Mouse (Mus musculus) cerebellum, adult 9-10 months (tissue): ENCODE measurements around the gene Slc26a10.
A peak's percentile ranks its signal among the peaks of the same experiment; 100 is the strongest.
"Not testable (repeated sequence)": the region's sequence is repeated elsewhere in the genome, so short reads cannot be mapped to it uniquely, and the experiment has no call there.

Experiments
- DNase-seq: peaks from one replicate; pipeline ENCODE4 v3.0.0; 2022

The Slc26a10 gene

DNA sequence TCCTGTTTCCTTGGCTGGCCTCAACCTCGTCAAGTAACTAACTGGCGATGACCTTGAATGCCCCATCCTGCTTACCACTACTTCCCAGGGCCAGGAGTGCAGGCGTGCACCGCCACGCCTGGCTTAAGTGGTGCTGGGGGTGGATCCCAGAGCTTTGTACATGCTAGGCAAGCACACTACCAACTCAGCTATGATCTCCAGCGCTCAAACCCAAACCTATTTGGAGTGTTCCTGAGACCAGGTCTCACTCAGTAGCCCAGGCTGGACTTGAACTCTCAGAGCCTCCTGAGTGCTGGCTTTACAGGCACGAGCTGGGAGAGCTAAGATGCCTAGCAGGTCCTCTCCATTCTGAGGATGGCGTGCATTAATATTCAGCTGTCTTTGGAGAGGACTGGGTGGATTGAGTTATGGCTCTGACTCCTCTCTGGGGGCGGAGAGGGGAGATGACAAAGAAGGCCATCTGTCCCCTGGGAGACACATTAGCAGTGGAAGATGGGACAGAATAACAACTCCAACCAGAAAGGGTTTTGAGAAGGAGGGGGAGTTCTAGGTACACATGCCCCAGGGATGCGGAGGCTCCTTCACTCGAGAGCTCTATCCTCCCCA lies 17.2 kb upstream of the Slc26a10 start:
- no peak for DNase-seq

DNA sequence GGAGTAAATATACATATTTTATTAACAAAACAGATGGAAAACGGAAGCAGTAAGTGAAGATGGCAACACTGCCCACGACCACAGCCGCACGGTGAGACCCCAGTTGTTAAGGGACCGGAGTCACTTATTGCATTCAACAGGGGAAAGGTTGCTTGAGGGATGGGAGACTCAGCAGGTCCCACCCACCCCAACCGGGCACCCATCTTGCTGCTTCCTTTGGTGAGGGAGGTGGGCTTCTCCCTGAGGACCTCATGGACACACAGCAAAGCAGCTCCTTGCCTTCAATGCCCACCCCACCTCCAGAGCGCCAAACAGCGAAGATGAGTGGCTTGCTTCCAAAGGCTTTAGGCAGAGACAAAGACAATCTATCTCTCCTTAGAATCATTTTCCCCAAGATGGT lies 16.7 kb upstream of the Slc26a10 start:
- no peak for DNase-seq

DNA sequence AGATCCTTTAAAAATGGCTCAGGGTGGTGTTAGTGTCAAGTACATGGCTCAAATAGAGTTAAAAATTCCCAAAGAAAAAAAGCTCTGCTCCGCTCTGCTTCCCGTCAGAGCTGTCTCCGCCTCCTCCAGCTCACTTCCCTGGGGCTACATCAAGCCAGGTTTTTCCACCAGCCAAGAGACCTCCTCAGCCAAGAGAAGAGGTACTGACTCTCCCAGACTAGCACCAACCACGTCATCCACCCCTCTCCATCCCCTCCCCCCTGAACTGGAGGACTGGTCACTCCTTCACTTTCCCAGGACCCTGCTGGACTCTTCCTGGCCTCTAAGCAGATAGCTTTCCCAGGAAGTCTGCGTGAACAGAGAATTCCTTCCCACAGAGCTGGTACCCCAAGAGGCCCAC lies 15.9 kb upstream of the Slc26a10 start:
- DNase-seq, result peak; percentile 76

DNA sequence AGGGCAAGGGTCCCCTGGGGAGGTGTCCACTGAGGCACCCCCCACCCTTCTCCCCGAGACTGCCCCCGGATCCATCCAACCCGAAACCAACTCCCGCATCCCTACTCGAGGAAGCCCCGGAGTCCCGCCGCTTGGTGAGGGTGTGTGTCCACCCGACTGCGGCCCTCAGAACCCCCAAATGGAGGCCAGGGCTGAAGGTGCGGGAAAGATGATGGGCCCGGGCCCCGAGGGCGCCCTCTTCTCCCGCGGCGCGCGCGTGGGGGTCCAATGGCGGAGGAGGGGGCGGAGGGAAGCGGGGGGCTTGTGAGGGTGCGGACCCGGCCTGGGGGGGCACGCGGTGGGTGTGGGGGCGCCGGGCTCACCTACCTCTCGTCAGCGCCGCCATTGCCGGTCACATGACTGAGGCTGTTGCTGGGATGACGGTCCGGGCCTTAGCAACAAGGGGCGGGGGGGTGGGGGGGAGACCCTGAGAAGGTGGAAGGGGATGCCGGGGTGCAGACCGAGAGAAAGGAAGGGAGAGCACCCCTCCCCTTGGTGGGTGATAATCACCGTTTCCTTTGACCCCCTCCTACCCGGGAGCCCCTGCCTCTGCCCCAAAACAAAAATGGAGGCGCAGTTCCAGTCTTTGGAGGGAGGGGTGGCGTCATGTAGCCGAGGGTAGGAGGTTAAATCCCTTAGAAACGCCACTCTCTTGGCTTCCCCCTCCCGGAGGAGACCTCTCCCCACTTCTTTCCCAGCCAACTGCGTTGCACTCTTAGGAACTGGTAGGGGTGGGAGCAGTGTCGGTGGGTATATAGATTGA lies 15.1 kb upstream of the Slc26a10 start, which contains the start of gene Dtx3:
Dtx3 (minus strand) TSS at position 401 of the 802 bp plus-strand sequence.
- no peak for DNase-seq

DNA sequence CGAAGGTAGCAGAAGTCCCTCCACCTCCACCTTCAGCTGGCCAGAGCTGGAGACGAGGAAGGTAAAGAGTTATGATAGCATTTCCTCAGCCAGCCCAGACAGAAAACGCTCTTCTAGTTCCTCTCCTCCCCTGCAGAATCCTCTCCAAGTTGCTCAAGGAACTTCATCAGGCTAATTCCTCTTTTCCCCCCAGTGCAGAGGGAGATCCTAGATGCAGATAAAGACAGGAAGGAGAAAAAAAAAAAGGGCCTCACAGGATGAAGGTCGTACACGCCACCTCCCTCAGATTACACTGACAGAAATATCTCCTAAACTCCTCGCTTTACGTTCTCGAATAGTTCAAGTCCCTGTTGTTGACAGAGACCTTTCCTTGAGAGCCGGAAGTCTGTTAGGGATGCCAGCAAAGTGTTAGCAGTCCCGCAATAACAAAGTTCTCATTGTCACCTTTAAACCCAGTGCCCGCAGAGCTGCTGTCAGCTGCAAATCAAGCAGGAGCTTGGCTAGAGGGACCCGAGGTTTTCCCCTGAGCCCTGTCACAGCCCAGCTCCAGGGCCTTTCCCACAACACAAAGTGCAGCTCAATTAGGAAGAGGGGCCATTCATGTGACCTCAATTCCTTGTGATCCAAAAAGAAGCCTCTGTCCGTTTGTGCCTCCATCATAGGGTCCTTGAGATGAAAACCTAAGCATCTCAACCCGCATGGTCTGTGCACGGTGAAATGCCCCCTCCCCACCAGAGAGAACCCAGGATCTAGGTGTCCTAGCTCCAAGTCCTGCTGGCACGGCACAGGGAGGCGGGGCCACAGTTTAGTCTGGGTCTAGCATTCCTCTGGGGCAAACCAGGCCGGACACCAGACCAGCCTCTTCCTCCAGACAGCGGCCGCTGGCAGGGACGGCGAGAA lies 14.2 kb upstream of the Slc26a10 start:
- peak; percentile 78 for DNase-seq

DNA sequence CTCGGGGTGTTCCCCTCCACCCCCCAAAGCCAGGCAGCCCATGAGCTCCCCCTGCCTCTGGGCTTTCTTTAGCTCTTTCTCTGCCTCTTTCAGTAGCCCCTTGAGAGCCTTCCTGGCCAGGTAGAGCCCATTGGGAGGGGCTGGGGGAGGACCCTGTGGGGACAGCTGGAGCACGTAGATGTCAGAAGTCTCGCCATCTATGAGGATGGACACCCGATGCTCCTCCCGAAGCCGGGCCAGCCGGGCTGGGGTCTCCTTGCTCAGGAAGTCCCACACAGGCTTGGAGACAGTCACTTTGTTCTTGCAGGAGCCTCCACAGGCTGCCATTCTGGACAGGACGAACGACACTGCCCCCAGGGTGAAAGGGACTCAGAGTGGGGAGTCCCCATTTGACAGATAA lies 12.6 kb upstream of the Slc26a10 start:
- no peak for DNase-seq

DNA sequence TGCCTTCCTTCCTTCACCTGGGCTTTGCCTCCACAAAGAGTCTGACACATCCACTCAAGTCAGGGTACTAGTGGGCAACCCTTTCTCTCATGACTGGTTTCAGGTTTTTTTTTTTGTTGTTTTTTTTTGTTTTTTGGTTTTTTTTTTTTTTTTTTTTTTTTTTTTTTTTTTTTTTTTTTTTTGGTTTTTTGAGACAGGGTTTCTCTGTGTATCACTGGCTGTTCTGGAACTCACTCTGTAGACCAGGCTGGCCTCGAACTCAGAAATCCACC lies 11.5 kb upstream of the Slc26a10 start:
- not testable (repeated sequence) for DNase-seq

DNA sequence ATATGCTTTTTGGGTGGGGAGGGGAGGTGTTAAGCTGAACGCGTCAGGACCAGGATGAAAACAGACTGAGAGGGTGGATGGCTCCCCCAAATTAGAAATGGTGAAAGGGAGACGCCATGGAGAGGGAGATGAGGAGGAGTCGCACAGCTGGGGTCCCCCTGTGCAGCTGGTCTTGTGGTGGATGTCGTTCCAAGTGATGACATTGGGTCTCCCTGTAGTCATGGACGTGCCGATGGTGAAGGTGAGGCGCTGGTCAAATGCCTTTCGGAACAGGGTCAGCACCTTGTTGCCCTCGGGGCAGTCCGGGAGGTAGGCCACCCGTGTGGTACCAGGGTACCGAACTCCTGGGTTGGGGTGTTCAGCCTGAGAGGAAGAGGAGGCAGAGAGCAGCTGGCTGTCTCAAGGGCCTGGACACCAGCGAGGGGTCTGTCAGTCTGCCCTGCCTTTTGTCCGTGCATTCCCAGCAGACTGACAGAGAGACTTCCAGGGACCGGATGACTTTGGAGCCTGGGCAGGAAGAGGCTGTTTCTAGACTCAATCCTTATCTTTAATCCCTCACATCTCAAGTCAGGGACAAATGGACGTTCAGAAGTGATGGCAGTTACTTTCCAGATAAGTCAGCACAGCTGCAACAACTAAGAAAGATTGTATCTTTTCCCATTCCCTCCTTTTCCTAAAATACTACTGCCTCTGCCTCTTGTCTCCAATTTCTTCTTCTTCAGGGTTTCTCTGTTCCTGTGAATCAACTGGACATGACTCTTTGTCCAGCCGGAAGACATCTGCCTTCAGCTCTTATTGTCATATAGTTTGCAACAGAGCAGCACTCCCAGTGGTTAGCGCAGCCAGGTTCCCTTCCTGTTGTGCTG lies 11.0 kb upstream of the Slc26a10 start:
- no peak for DNase-seq

DNA sequence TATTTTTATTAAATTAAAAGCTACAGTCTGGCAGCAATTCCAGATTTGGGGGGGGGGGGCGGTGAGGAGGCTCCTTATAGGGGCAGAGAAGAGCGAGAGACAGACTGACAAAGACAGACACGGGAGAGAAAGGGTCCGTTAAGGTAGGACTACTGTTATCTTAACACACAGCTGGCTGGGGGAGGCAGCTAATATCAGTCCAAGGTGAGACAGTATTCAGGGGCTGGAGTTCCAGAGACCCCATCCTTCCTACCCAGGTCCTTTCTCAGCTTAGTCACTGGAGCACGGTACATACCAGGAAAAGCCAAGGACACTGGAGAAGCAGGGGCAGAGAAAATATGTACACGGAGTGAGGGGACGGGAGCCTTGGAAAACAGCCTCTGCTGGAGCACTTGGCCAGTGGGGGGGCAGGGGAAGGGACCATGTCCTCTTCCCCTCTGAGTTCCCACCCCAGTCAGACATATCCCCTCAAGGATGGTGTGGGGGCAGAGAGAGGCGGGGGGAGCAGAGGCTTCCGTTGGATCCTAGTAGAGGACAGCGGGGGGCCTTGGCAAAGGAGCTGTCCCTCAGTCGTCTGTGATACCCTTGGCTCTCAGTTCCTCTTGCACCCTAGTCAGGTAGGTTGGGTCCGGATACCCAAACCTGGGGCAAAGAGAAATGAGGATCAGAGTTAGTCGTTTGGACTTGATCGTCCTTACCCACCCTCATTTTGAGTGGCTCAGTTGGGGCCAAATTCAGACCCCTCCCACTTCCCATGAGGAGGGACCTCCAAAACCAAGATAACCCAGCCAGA lies 10.1 kb upstream of the Slc26a10 start:
- DNase-seq, result no peak

DNA sequence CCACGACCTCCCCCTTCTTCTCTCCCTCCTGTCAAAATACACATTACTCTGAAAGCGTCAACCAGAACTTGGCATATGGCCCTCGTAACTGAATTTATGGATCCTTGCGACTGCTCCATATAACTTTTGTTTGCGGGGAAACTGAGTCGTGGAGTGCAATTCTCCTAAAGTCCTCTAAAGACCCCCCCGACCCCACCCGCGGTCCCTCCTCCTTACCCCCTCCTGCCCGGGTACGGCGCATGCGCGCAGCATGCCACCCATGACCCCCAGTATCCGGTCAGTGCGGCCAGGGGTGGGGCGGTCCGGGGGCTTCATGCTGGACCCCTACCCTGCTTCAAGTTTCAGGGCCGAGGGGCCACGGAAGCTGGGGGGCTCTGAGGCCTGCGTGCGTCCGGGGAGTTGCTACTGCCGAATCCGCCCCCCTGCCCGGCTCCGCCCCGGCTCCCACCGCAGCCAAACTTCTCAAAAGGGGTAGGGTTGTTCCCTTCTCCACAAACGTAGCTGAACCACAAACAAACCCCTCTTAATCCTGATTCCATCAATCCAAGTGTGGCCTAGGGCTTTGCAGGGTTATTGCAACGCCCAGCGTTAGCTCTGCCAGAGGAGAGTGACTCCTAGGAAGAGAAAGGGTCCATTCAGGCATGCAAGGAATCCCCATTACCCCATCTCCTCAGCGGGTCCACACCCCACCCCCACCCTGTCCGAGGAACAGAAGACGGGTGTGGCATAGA lies 9.4 kb upstream of the Slc26a10 start, which contains the start of gene Arhgef25:
Arhgef25 (minus strand) TSS at position 433 of the 731 bp plus-strand sequence.
- DNase-seq, result peak; percentile 54

DNA sequence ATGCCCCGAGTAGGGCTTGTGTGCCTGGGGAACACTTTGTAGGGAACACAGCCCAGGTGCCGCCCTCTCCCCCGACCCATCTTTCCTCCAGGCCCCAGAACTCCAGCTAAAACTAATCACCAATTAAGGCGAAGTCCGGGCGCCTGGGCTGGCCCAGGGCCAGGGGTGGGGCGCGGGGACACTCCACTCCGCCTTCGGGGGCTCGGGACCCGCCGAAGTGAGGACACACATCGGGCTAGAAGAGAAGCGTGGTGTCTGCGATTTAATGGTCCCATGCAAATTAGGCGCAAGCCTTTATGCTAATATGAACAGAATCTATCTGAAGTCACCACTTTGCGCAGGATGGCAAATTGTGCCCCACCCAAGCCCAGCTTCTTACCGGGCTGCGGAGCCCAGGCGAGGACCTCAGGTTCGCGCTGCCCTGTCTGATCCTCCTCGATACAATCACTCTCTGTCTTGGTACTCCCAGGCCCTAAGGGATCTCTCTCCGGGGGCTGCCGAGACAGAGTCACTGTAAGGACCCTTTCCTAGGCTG lies 8.7 kb upstream of the Slc26a10 start:
- peak; percentile 69 for DNase-seq

DNA sequence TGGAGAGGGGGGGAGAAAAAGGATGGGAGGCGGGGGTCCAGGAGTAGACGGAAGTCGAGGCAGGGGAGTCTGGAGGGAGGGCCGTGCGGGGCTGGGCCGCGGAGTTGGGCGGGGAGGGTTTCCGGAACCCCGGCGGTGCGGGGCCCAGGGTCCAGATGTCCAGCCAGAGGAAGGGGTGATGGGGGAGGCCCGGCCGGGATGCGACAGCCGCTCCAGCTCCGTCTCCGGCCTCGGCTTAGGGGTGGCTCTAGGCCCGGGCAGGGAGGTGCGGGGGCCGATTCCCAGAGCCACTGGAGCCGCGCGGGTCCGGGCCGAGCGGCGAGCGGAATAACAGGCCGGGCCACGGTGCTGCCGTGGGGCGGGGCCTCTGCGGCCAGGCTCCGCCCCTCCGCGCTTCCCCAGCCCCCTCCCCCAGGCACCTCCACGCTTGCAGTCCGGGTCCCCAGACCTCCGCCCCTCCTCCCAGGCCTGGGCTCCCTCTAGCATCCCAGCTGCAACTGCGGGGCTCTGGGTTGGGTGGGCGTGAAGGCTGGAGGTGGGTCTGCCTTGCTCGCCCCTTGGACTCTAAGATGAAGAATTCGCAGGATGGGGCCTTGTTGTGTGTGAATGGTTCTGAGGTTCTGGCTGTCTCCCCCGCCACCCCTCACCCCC lies 8.1 kb upstream of the Slc26a10 start:
- peak; percentile 70 for DNase-seq

DNA sequence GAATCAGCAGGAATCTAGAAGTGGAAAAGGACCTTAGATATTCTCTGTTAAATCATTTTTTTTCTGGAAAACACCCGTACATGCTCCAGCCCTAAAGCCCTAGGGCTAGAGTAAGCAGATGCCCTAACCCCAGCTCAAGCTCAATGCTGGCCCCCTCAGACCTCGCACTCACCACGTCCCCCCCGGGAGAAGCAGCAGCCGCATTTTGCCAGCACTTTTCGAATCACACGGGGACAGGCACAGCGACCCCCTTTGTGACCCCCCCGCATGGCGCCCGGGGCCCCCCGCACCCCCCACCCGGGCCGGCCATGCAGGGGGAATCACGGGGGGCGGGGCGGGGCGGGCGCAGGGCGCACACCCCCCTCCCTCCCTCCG lies 7.6 kb upstream of the Slc26a10 start:
- DNase-seq, result no peak

DNA sequence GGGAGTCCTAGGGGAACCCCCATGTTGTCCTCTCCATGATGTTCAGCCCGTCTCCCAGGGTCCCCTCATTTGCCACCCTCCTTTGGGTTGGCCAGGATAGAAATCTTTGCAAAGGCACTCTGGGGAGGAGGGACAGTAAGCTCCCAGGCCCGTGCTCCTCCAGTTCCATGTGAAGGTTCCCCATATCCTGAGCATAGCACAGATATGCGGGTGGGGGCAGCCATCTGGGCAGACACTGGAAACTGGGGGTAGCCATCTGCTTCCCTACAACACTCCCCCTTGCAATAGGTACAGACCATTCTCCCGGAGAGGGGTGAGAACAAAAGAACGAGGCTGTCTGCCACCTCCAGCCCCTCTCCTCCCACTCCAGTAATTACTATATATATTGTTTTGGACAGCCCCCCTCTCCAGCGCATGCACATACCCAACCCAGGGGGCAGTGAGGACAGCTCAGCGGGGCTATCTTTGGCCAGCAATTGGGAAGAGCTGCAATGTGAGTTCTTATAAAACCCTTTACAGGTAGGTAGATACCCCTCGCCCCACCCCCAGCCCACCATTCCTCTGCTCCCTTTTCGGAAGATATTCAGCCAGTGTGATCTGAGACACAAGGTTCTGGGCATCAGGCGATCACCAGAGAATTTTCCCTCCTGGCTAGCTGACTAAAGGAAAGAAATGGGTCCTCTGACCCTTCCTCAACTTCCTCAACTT lies 7.1 kb upstream of the Slc26a10 start:
- peak; percentile 76 for DNase-seq

DNA sequence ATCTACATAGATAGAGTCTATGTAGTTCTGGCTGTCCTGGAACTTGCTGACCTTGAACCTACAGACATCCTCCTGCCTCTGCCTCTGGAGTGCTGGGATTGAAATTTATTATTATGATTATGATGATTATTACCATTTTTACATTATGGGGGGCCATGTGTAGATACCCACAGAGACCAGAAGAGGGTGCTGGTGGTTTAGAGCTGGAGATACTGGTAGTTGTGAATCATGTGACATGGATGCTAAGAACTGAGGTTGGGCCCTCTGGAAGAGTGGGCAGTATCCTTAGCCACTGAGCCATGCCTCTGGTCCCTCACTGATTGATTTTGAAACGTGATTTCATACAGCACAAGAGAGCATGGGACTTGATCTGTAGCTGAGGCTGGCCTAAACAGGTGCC lies 6.0 kb upstream of the Slc26a10 start:
- no peak for DNase-seq

DNA sequence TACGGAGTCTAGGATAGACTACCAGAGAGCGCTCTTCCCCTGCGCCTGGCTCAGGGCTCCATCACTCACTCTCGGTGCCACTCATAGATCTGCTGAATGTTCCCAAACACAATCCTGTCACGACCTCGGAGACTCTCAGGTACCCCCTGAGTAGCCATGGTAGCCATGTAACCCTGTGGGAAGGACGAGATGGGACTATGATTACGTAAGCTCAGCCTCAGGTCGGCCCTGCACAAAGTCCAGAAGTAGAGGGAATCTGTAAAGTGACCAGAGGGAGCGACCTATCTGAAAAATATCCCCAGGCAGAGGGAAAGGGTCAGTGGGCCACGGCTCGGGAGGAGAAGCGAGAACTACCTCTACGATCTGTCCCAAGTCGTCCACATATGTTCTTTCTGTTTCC lies 5.1 kb upstream of the Slc26a10 start:
- DNase-seq, result no peak

DNA sequence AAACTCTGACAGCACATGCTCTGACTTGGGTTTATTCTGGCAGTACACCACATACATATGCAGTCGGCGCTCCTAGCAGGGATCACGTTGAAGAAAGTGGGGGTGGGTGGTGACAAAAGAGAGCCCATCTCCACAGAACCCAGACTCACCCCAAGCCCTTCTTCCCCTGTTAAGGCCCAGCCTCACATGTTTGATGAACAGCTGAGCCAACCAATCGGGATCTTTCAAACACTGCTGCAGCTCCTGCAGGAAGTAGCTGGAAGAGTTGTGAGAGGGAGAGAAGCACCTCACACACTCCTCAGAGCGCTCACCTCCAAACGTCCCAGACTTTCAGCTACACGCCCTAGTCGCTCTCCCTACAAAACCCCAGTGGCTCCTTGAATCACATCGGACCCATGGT lies 4.7 kb upstream of the Slc26a10 start:
- DNase-seq, result no peak

DNA sequence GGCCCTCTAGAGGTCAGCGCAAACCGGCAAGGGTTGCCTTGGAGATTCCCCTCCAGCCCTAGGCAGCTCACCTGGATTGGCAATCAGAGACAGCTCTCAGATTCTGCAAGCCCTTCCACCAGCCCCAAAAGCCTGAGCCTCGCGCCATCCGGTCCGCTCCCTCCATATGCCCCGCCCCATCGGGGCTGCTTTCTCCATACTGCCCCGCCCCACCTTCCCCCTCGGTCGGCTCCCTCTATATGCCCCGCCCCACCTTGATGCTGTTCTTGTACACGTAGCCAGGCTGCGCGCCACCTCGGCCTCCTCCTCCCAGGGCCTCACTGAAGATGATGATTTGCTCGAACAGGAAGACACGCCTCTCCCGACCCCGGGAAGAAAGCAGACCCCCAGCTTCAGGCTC lies 3.3 kb upstream of the Slc26a10 start:
- no peak for DNase-seq

DNA sequence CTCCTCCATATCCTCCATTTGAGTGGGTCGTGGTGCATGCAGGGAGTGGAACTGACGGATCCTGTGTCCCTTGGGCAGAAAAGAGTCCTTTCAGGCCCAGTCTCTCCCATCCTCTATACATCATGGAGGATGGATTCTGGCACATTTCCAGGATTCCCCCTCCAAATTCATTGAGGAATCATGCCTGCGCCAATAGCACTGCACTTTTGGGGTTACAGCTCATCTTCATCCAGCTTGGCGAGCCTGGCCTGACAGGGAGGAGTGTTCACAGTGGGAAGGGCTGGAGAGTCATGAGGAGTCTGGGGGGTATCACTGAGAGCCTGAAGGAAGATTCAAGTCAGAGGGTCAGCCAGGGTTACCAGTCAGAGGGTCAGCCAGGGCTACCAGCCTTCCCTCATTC lies 2.2 kb upstream of the Slc26a10 start:
- DNase-seq, result no peak

DNA sequence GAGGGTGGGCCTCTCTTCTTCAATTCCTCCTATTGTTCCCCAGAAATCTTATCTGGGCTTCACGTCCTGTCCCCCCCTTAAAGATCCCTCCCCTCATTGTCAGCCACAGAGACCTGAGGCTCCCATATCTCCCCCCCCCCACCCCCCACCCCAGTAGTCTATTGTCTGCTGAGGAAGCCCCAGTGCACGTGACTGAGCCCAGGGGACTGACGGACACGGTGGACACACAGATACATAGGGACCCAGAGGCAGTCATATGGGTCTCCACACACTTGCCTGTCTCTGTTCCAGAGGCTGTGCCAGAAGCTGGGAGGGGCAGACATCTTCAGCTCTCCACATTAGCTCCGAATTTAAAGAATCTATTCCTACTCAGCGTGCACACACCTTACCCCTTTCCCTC lies 1.1 kb upstream of the Slc26a10 start:
- no peak for DNase-seq
